Mouse (Mus musculus): Measurements from ENCODE around the gene Cnot2. TPM values are rescaled to one million over a fixed set of nuclear protein-coding genes. Genes with fewer than 3 reads are reported as not detected.

The Cnot2 gene
- polyA plus RNA-seq (2014; fragmentation: Illumina TruSeq; extraction: RNeasy Lipid Tissue Mini Kit (QIAGEN cat#74804); ENCODE audit: low read depth, low replicate concordance) = 100 TPM

DNA sequence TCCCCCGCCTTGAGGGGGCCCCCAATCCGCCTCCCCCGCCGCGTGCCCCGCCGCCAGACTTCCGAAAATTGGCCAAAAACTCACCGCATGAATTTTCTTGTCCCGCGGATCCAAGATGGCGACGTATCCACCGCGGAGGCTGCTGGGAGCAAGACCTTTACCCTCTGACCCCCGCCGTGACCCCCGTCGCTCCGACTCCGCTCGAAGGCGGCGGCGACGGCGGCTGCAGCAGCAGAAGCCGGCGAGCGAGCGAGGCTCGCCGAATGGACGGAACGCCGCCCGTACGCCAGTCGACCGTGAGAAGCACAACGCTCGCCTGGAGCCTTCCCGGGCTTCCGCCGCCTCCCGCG, at the start of gene Cnot2:
TSS of gene Cnot2 (minus strand) at position 143 of the 350 bp plus-strand sequence.

DNA sequence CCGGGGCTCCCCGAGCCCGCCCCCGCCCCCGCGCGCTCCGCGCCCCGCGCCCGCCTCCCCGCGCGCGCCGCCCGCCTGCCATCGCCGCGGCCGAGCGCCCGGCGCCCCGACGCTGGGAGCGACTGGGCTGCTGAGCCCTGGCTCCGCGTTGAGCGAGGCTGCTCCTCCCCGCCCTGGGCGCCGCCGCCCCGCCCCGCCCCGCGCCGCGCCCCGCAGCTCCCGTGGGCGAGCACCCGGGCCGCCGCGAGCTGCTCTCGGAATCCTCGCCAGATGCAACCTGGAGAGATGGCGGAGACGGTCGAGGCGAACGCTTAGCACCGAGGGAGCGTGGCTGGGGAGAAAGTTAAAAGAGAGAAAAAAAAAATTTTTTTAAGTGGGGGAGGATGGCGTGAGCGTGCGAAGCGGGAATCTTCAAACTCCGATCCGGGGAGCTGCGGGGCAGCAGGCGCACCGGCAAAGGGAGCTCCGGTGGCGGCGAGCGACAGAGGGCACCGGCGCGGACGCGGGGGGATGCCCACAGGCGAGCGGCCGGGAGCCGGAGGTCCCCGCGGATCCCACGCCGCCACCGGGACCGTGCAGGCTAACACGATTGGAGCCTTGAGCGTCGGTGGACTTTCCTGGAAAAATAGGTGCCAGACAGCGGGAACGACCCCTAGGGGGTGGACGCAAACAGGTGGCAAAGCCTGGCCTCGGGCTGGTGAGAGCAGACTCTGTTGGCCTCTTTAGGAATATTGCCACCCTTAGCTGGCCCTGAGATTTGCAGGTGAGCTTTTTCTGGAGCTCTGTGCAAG, 107.4 kb downstream of the Cnot2 start, which contains the start of gene Kcnmb4:
TSS of gene Kcnmb4 (minus strand) at position 120 of the 791 bp plus-strand sequence.

Other genes with a start within 250 kb of the Cnot2 start
- 14.2 TPM for gene Kcnmb4, start 107.6 kb downstream of the Cnot2 start, polyA plus RNA-seq (2014; fragmentation: Illumina TruSeq; extraction: RNeasy Lipid Tissue Mini Kit (QIAGEN cat#74804); ENCODE audit: low read depth, low replicate concordance)

All from testis, adult 10 weeks (tissue).